Mouse (Mus musculus): ENCODE measurements at regions not wholly inside any gene's neighbourhood (a gene's known extent, or its start where the extent isn't known, plus 50 kb on each side); places are given as distances from the start of the nearest gene placed in this dataset.

- DNase-seq (ENCODE audit: low spot score in 2 of 2): no peak
Measured at GRCm38 (mm10) chr3:70783142-70783541, 775.7 kb downstream of the Otol1 start.

GRCm38 (mm10) chr3:70802230-70802629, 794.8 kb downstream of the Otol1 start:
- DNase-seq (ENCODE audit: low spot score in 2 of 2): peak in 1 of 2 experiments; percentile 21

GRCm38 (mm10) chr3:70803411-70803810, 796.0 kb downstream of the Otol1 start:
- no peak for DNase-seq (ENCODE audit: low spot score in 2 of 2)

GRCm38 (mm10) chr3:70803885-70804284, 796.5 kb downstream of the Otol1 start:
- no peak for DNase-seq (ENCODE audit: low spot score in 2 of 2)

GRCm38 (mm10) chr3:70807170-70807569, 799.8 kb downstream of the Otol1 start:
- DNase-seq (ENCODE audit: low spot score in 2 of 2): no peak
